Mouse (Mus musculus) activated CD4-positive, CD25-positive, alpha-beta regulatory T cell, adult 4 months (primary cell): ENCODE data around the gene Scn1a. TPM values are rescaled to one million over a fixed set of nuclear protein-coding genes. Genes with fewer than 3 reads are reported as not detected.

ENCODE experiments used
- ATAC-seq: one replicate; pipeline ENCODE4 v1.8.0; 2017
- polyA plus RNA-seq, 2 experiments: library from polyadenylated mRNA; unstranded; fragments of 100-300 nt; shearing (Covaris generic); gene quantifications; one replicate each; pipeline ENCODE4 v1.2.1; 2017

The Scn1a gene
- polyA plus RNA-seq, 2 experiments from 2014 or later: 0.29 TPM; not detected in 1

GRCm38 (mm10) chr2:66240334-66240733 lies 200.3 kb downstream of the Scn1a start:
- ATAC-seq: no peak

DNA sequence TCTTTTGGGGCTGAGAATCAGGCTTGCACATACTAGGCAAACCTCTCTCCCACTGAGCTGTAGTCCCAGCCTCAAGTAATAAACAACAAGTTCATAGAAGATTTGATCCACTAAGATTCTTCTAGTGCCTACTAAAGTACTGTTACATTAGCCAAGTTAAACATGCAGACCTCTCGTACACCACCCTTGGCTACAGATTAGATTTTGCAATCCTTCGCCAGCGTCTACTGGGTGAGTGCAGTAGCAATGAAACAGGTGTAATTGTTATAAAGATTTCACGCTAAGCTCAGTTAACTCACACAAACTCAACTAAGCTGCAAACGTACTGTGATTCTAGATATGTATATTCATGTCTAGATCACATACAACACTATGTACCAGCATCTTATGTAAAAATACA lies 201.8 kb downstream of the Scn1a start:
- ATAC-seq: no peak

DNA sequence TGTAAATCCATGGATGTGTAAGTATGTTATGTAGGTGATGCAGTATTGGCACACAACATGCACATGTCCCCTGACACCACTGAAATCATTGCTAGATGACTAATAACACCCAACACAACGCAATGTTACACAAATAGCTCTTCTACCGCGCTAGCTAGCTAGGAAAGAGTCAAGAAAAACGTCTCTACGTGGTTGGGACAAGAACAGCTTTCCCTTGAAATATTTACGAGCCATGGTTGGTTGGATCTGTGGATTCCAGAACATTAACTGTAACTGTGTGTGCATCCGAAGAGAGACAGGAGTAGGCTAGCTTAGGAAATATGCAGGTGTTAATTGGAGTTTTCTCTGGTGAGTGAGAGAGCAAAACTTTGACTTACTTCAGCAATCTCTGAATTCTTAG lies 219.7 kb downstream of the Scn1a start:
- ATAC-seq: no peak

Other genes with a start within 250 kb of the Scn1a start
- 1 to 10 TPM; 4.0 to 5.1 TPM for gene Ttc21b, start 184.2 kb downstream of the Scn1a start, polyA plus RNA-seq
- gene Scn9a, start 194.1 kb upstream of the Scn1a start, polyA plus RNA-seq: under 1 TPM in 1 of 2 experiments, not detected in 1; 0.33 TPM